ENCODE assay signal across 8 mouse cellular contexts in genomic region chr11:107124327-107124731, GRCm38 (mm10). TPM values are rescaled to one million over a fixed set of nuclear protein-coding genes. Genes with fewer than 3 reads are reported as not detected.
DNase-seq lines count a peak whose midpoint lies in the region; ATAC-seq and TF ChIP-seq lines count a peak whose summit lies in the region.

No protein-coding gene starts in this region.

- peaks cover 20% of the 10 kb centered on the region for H3K4me1 ChIP-seq in forebrain, embryonic 10.5 days
- peaks cover 2% of the 10 kb centered on the region; the same call in 1 of the 2 replicates for H3K4me1 ChIP-seq in forebrain, embryonic 11.5 days (replicated peaks; ENCODE audit: control insufficient read depth, insufficient read depth, low read length)
- H3K4me1 ChIP-seq in heart, embryonic 10.5 days: peaks cover 18% of the 10 kb centered on the region
- peaks cover 11% of the 10 kb centered on the region; the same call in 1 of the 2 replicates for H3K4me1 ChIP-seq in lung, postnatal 0 days (ENCODE audit: insufficient read depth, low read depth, low read length)

- H3K9me3 ChIP-seq in forebrain, embryonic 10.5 days: no peaks in the 10 kb centered on the region
- no peaks in the 10 kb centered on the region for H3K9me3 ChIP-seq in forebrain, embryonic 11.5 days (ENCODE audit: control insufficient read depth, low read length)
- H3K9me3 ChIP-seq in heart, embryonic 10.5 days: no peaks in the 10 kb centered on the region
- H3K9me3 ChIP-seq in lung, postnatal 0 days (ENCODE audit: low read length): no peaks in the 10 kb centered on the region

- no peak overlapping the region for H3K4me2 ChIP-seq in forebrain, embryonic 11.5 days (ENCODE audit: low read depth, low read length, severe bottlenecking)
- H3K4me2 ChIP-seq in lung, postnatal 0 days (replicated peaks; ENCODE audit: low read depth, low read length): peak overlapping the region; percentile 25; the same call in 1 of the 2 replicates

- no peak overlapping the region for H3K9ac ChIP-seq in forebrain, embryonic 11.5 days (ENCODE audit: low read length)
- no peak overlapping the region for H3K9ac ChIP-seq in lung, postnatal 0 days (replicated peaks; ENCODE audit: low read depth)

- DNase-seq in forebrain, embryonic 10.5 days (ENCODE audit: extremely low spot score, low spot score): no peak
- DNase-seq in forebrain, embryonic 11.5 days (ENCODE audit: low spot score): no peak
- DNase-seq in cerebellum, adult 8-10 months: peak; percentile 47
- DNase-seq in heart, embryonic 10.5 days (ENCODE audit: low spot score): peak; percentile 79
- DNase-seq in kidney, adult 8-10 months: peak; percentile 87 to 89
- DNase-seq in lung, postnatal 0 days (ENCODE audit: low spot score): peak; percentile 88
- DNase-seq in right cerebral cortex, postnatal 14 days: peak; percentile 17

- ATAC-seq in forebrain, embryonic 11.5 days (replicated peaks; ENCODE audit: low FRiP score): no peak
- peak; percentile 92 for ATAC-seq in CD4-positive, CD25-positive, alpha-beta regulatory T cell, adult 4 months
- ATAC-seq in lung, postnatal 0 days: peak; percentile 96

- TF ChIP-seq EP300 in lung, postnatal 0 days (IDR thresholded peaks at IDR 0.05): no peak

- no peak overlapping the region for H3K4me3 ChIP-seq in forebrain, embryonic 10.5 days
- H3K4me3 ChIP-seq in forebrain, embryonic 11.5 days (ENCODE audit: low read depth, low read length): no peak overlapping the region
- H3K4me3 ChIP-seq in heart, embryonic 10.5 days: peak overlapping the region; percentile 12
- no peak overlapping the region for H3K4me3 ChIP-seq in lung, postnatal 0 days (ENCODE audit: low read depth, low read length)

- no peaks in the 10 kb centered on the region for H3K27me3 ChIP-seq in forebrain, embryonic 10.5 days (ENCODE audit: poor library complexity, severe bottlenecking)
- H3K27me3 ChIP-seq in forebrain, embryonic 11.5 days (ENCODE audit: control insufficient read depth, insufficient read depth, low read length): no peaks in the 10 kb centered on the region
- H3K27me3 ChIP-seq in heart, embryonic 10.5 days (ENCODE audit: insufficient read depth, poor library complexity, severe bottlenecking): no peaks in the 10 kb centered on the region
- no peaks in the 10 kb centered on the region for H3K27me3 ChIP-seq in lung, postnatal 0 days (replicated peaks; ENCODE audit: insufficient read depth, low read length)

- H3K27ac ChIP-seq in forebrain, embryonic 10.5 days: peak overlapping the region; percentile 12; the same call in 1 of the 2 replicates
- H3K27ac ChIP-seq in forebrain, embryonic 11.5 days (ENCODE audit: low read depth, low read length): no peak overlapping the region
- peak overlapping the region; percentile 17; the same call in 1 of the 2 replicates for H3K27ac ChIP-seq in heart, embryonic 10.5 days
- H3K27ac ChIP-seq in lung, postnatal 0 days (ENCODE audit: low read length): peak overlapping the region; percentile 52; the same call in 1 of the 2 replicates

- peaks cover 50% of the 10 kb centered on the region for H3K36me3 ChIP-seq in forebrain, embryonic 10.5 days (replicated peaks)
- H3K36me3 ChIP-seq in forebrain, embryonic 11.5 days (ENCODE audit: control insufficient read depth, insufficient read depth, low read length): no peaks in the 10 kb centered on the region
- peaks cover 9% of the 10 kb centered on the region; the same call in 1 of the 2 replicates for H3K36me3 ChIP-seq in heart, embryonic 10.5 days
- H3K36me3 ChIP-seq in lung, postnatal 0 days (ENCODE audit: insufficient read depth, low read length): no peaks in the 10 kb centered on the region

- WGBS in forebrain, embryonic 10.5 days: 63% methylated on average over 7 of the region's 7 CpGs
- WGBS in forebrain, embryonic 11.5 days: 52% methylated on average over 7 of the region's 7 CpGs
- 29% methylated on average over 7 of the region's 7 CpGs for WGBS in heart, embryonic 10.5 days
- WGBS in lung, postnatal 0 days: 17% methylated on average over 7 of the region's 7 CpGs

- TF ChIP-seq CTCF in lung, postnatal 0 days (IDR thresholded peaks at IDR 0.05): no peak

RNA-seq across cellular contexts. Expression of gene Bptf, which starts 7.6 kb away (rescaled TPM):
- polyA plus RNA-seq in forebrain, embryonic 10.5 days (2016; fragmentation: Nextera tagmentation; extraction: Ambion mirVana): 32.5 and 35.7 TPM in 2 replicates
- polyA plus RNA-seq in forebrain, embryonic 11.5 days (2014; fragmentation: Nextera tagmentation; extraction: Ambion mirVana): 49.6 and 50.6 TPM in 2 replicates
- polyA plus RNA-seq in CD4-positive, CD25-positive, alpha-beta regulatory T cell, adult 4 months (2017; shearing (Covaris generic)): 10 to 100 TPM; 78.0 to 83.2 TPM
- polyA plus RNA-seq in heart, embryonic 10.5 days (2016; fragmentation: Nextera tagmentation; extraction: Ambion mirVana): 19.1 and 25.5 TPM in 2 replicates
- polyA plus RNA-seq in lung, postnatal 0 days (2015; fragmentation: Nextera tagmentation; extraction: Ambion mirVana): 19.8 and 23.0 TPM in 2 replicates

Comparison
In these comparisons a context has a peak if more than half of its experiments do, and no peak if none do; other contexts are left out.
1. DNase-seq: peak in cerebellum, adult 8-10 months (single experiment), heart, embryonic 10.5 days (single experiment), kidney, adult 8-10 months (2 of 2), lung, postnatal 0 days (single experiment) and right cerebral cortex, postnatal 14 days (single experiment); none in forebrain, embryonic 10.5 days (single experiment) and forebrain, embryonic 11.5 days (single experiment).